Mouse (Mus musculus) E14TG2a.4 (cell line): ENCODE results near the gene Mapk8ip3.
"Not testable (repeated sequence)": the region's sequence is repeated elsewhere in the genome, so short reads cannot be mapped to it uniquely, and the experiment has no call there.

Experiments
- H3K27me3 ChIP-seq: 2 replicates; pipeline ENCODE4 v1.6.1; 2014; ENCODE audit warnings: low read length, control low read depth; ENCODE audit not compliant: insufficient read depth
- H3K36me3 ChIP-seq: 2 replicates; pipeline ENCODE4 v1.6.1; 2014; ENCODE audit warnings: low read length, control low read depth; ENCODE audit not compliant: insufficient read depth
- H3K4me1 ChIP-seq: replicated peaks from 2 replicates; pipeline ENCODE4 v1.6.1; 2014; ENCODE audit warnings: low read depth, low read length, control low read depth
- H3K4me3 ChIP-seq: replicated peaks from 2 replicates; pipeline ENCODE4 v1.5.1; 2014; ENCODE audit warnings: mild to moderate bottlenecking, low read length
- H3K9me3 ChIP-seq: 2 replicates; pipeline ENCODE4 v1.6.1; 2014; ENCODE audit warnings: low read length, control low read depth
- CTCF ChIP-seq: conservative IDR thresholded peaks from 2 replicates; pipeline ENCODE4 v1.5.1; 2014; ENCODE audit warnings: low read length
- NANOG ChIP-seq: IDR thresholded peaks from 2 replicates; pipeline ENCODE4 v1.6.1; 2014; ENCODE audit warnings: borderline replicate concordance, low read length, mixed read lengths
- POU5F1 ChIP-seq: IDR thresholded peaks from 2 replicates; pipeline ENCODE4 v1.6.1; 2014; ENCODE audit warnings: low read length, borderline replicate concordance

The Mapk8ip3 gene

GRCm38 (mm10) chr17:24936259-24937237 lies at the start of gene Mapk8ip3:
Gene Mapk8ip3, minus strand, starts transcription at chr17:24936977.
- TF ChIP-seq POU5F1 (no peak), NANOG (no peak), CTCF (no peak)
- Histone ChIP-seq H3K4me3 (peak within 1 kb of the TSS; percentile 96), H3K4me1 (peaks cover 16% of the 10 kb centered on the region), H3K27me3 (no peaks in the 10 kb centered on the region), H3K36me3 (peaks cover 49% of the 10 kb centered on the region), H3K9me3 (no peaks in the 10 kb centered on the region)

GRCm38 (mm10) chr17:24960852-24961715 lies 24.3 kb upstream of the Mapk8ip3 start:
- Histone ChIP-seq H3K27me3 (no peaks in the 10 kb centered on the region), H3K36me3 (peaks cover 68% of the 10 kb centered on the region), H3K9me3 (no peaks in the 10 kb centered on the region), H3K4me3 (peak overlapping the region; percentile 73), H3K4me1 (peaks cover 30% of the 10 kb centered on the region)
- TF ChIP-seq CTCF (no peak), POU5F1 (no peak), NANOG (no peak)

DNA sequence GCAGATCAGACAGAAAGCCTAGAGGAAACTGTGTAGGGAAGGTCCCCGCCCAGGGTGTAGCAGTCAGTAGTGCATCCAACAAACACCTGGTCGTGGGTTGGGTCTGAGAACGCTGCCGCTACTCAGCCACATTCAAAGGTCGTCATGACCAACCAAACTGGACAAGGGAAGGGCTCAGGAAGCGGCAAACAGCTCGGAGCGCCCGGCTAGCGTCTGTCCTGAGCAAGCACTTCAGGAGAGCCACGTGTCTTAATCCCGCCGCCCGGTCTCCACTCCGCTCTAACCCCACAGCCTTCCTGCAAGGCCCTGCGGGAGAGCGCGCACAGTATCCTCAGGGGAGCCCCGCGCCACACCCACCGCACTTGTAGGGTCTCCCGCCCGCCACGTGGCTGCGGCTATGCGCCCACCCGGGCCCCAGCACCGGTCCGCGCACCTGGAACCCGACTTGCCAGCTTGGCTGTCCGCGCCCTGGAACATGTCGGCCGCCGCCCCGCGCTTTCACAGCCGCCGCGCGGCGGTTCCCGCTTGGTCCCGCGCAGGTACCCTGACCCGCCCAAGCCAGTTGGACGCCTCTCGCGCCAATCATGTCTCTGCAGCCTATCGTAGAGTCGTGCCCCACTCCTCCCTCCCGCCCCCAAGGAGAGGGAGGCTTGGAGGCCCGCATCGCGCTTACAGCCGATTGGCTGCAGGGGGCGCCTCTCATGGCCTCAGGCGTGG lies 23.5 kb upstream of the Mapk8ip3 start, which contains the start of gene Jpt2:
Jpt2 (minus strand) TSS at position 555 of the 717 bp plus-strand sequence.
- H3K9me3 ChIP-seq = no peaks in the 10 kb centered on the region
- H3K4me3 ChIP-seq = peak within 1 kb of the TSS; percentile 96
- no peak for TF ChIP-seq NANOG
- H3K36me3 ChIP-seq = peaks cover 68% of the 10 kb centered on the region
- H3K4me1 ChIP-seq = peaks cover 35% of the 10 kb centered on the region
- no peaks in the 10 kb centered on the region for H3K27me3 ChIP-seq

- Histone ChIP-seq H3K27me3 (no peaks in the 10 kb centered on the region), H3K4me1 (peaks cover 36% of the 10 kb centered on the region), H3K36me3 (peaks cover 68% of the 10 kb centered on the region), H3K4me3 (peak overlapping the region; percentile 96), H3K9me3 (no peaks in the 10 kb centered on the region)
- no peak for TF ChIP-seq POU5F1
- TF ChIP-seq NANOG = no peak
- no peak for TF ChIP-seq CTCF
Measured at GRCm38 (mm10) chr17:24959371-24959770, 22.6 kb upstream of the Mapk8ip3 start.

- Histone ChIP-seq H3K9me3 (no peaks in the 10 kb centered on the region), H3K4me1 (peaks cover 67% of the 10 kb centered on the region), H3K27me3 (no peaks in the 10 kb centered on the region), H3K4me3 (no peak overlapping the region), H3K36me3 (peaks cover 88% of the 10 kb centered on the region)
- TF ChIP-seq CTCF (no peak), POU5F1 (no peak), NANOG (no peak)
Measured at GRCm38 (mm10) chr17:24953291-24953690, 16.5 kb upstream of the Mapk8ip3 start.

GRCm38 (mm10) chr17:24950671-24951070 lies 13.9 kb upstream of the Mapk8ip3 start:
- Histone ChIP-seq H3K9me3 (no peaks in the 10 kb centered on the region), H3K36me3 (peaks cover 90% of the 10 kb centered on the region), H3K27me3 (no peaks in the 10 kb centered on the region), H3K4me1 (peaks cover 60% of the 10 kb centered on the region), H3K4me3 (no peak overlapping the region)
- TF ChIP-seq CTCF (no peak), NANOG (no peak), POU5F1 (no peak)

GRCm38 (mm10) chr17:24948204-24948603 lies 11.4 kb upstream of the Mapk8ip3 start:
- Histone ChIP-seq H3K36me3 (peaks cover 93% of the 10 kb centered on the region), H3K27me3 (no peaks in the 10 kb centered on the region), H3K4me1 (peaks cover 59% of the 10 kb centered on the region), H3K9me3 (no peaks in the 10 kb centered on the region), H3K4me3 (no peak overlapping the region)
- TF ChIP-seq POU5F1 (no peak), CTCF (no peak), NANOG (no peak)

GRCm38 (mm10) chr17:24943589-24943988 lies 6.8 kb upstream of the Mapk8ip3 start:
- not testable (repeated sequence) for H3K9me3 ChIP-seq, H3K27me3 ChIP-seq, H3K4me3 ChIP-seq
- Histone ChIP-seq H3K36me3 (peaks cover 82% of the 10 kb centered on the region), H3K4me1 (peaks cover 19% of the 10 kb centered on the region)
